Mouse (Mus musculus) forebrain, embryonic 11.5 days (tissue): ENCODE results near the gene Cacng5. TPM values are rescaled to one million over a fixed set of nuclear protein-coding genes. Genes with fewer than 3 reads are reported as not detected.

Source experiments
- ATAC-seq: fragments of 200-750 bp; cut with Nextera tagmentation; replicated peaks from 2 replicates; pipeline ENCODE4 v1.8.0; 2017; ENCODE audit warnings: moderate TSS enrichment; ENCODE audit not compliant: low FRiP score
- DNase-seq: peaks from one replicate; pipeline ENCODE4 v3.0.0-alpha.2; 2017; ENCODE audit warnings: low spot score
- H3K27ac ChIP-seq: fragments of 300-500 bp; sonication (generic); 2 replicates; pipeline ENCODE4 v1.5.1; 2014; ENCODE audit warnings: low read depth, low read length
- H3K27me3 ChIP-seq: fragments of 300-500 bp; sonication (generic); 2 replicates; pipeline ENCODE4 v1.6.1; 2014; ENCODE audit warnings: mild to moderate bottlenecking, low read length, mixed read lengths; ENCODE audit not compliant: control insufficient read depth, insufficient read depth
- H3K36me3 ChIP-seq: fragments of 300-500 bp; sonication (generic); 2 replicates; pipeline ENCODE4 v1.6.1; 2014; ENCODE audit warnings: mild to moderate bottlenecking, low read length, moderate library complexity, mixed read lengths; ENCODE audit not compliant: control insufficient read depth, insufficient read depth
- H3K4me1 ChIP-seq: fragments of 300-500 bp; sonication (generic); replicated peaks from 2 replicates; pipeline ENCODE4 v1.6.1; 2014; ENCODE audit warnings: low read length, mixed read lengths; ENCODE audit not compliant: control insufficient read depth, insufficient read depth
- H3K4me2 ChIP-seq: fragments of 300-500 bp; sonication (generic); 2 replicates; pipeline ENCODE4 v1.6.1; 2014; ENCODE audit warnings: low read depth, mild to moderate bottlenecking, low read length, moderate library complexity, mixed read lengths; ENCODE audit not compliant: severe bottlenecking
- H3K4me3 ChIP-seq: fragments of 300-500 bp; sonication (generic); 2 replicates; pipeline ENCODE4 v1.5.1; 2014; ENCODE audit warnings: low read depth, low read length
- H3K9ac ChIP-seq: fragments of 300-500 bp; sonication (generic); 2 replicates; pipeline ENCODE4 v1.6.1; 2014; ENCODE audit warnings: low read length
- H3K9me3 ChIP-seq: fragments of 300-500 bp; sonication (generic); 2 replicates; pipeline ENCODE4 v1.6.1; 2016; ENCODE audit warnings: low read length, mixed read lengths; ENCODE audit not compliant: control insufficient read depth
- WGBS: fragments of 180-500 bp; shearing (Covaris S2); extraction: QIAGEN DNeasy Blood & Tissue Kit; methylation state at CpG from one replicate; pipeline ENCODE4 v1.1.7; 2014; 5-methylcytosine and 5-hydroxymethylcytosine counted together
- polyA plus RNA-seq: library from polyadenylated mRNA; unstranded; fragments of >200 nt; fragmentation: Nextera tagmentation; extraction: Ambion mirVana; gene quantifications from 2 replicates; pipeline ENCODE4 v1.2.1, GENCODE M21; 2014

Cacng5 gene
- polyA plus RNA-seq, 1 experiment from 2014 or later = 0.69 TPM

GRCm38 (mm10) chr11:107903966-107904605, 10.8 kb downstream of the Cacng5 start:
- no peak for ATAC-seq
- WGBS = 63% methylated on average over 4 of the region's 4 CpGs

DNA sequence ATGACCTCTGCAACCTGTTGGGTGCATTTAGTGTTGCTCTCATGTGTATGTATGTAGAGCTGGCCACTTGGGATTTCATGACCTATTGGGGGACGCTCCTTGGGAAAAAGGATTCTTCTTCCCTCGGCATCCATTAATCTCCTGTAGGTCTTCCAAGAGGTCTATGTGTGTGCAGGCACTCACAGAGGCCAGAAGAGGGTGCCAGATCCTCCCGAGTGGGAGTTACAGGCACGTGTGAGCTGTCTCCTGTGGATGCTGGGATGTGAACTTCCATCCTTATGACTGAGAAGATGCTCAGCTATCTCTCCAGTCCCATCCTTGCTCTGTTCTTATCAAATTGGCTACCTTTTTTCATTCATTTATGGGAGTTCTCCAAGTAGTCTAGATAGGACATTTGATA, 14.4 kb downstream of the Cacng5 start:
- 35% methylated on average over 4 of the region's 4 CpGs for whole genome bisulfite sequencing

More at GRCm38 (mm10) chr11:107903966-107904605, 10.8 kb downstream of the Cacng5 start:
- no peak overlapping the region for H3K4me2 ChIP-seq
- H3K27me3 ChIP-seq = no peaks in the 10 kb centered on the region
- no peaks in the 10 kb centered on the region for H3K36me3 ChIP-seq
- no peak overlapping the region for H3K9ac ChIP-seq
- no peak for DNase-seq
- H3K9me3 ChIP-seq = no peaks in the 10 kb centered on the region
- no peak overlapping the region for H3K4me3 ChIP-seq
- H3K4me1 ChIP-seq = no peaks in the 10 kb centered on the region
- no peak overlapping the region for H3K27ac ChIP-seq

GRCm38 (mm10) chr11:107898698-107899097, 16.2 kb downstream of the Cacng5 start:
- 77% methylated on average over 2 of the region's 2 CpGs for WGBS
- H3K27ac ChIP-seq = no peak overlapping the region

More for the DNA sequence above, 14.4 kb downstream of the Cacng5 start:
- H3K4me2 ChIP-seq = no peak overlapping the region
- DNase-seq (no peak), ATAC-seq (no peak)
- H3K27ac ChIP-seq = no peak overlapping the region
- no peaks in the 10 kb centered on the region for H3K36me3 ChIP-seq
- H3K9ac ChIP-seq = no peak overlapping the region
- H3K9me3 ChIP-seq = no peaks in the 10 kb centered on the region
- no peaks in the 10 kb centered on the region for H3K27me3 ChIP-seq
- no peaks in the 10 kb centered on the region for H3K4me1 ChIP-seq
- H3K4me3 ChIP-seq = no peak overlapping the region

DNA sequence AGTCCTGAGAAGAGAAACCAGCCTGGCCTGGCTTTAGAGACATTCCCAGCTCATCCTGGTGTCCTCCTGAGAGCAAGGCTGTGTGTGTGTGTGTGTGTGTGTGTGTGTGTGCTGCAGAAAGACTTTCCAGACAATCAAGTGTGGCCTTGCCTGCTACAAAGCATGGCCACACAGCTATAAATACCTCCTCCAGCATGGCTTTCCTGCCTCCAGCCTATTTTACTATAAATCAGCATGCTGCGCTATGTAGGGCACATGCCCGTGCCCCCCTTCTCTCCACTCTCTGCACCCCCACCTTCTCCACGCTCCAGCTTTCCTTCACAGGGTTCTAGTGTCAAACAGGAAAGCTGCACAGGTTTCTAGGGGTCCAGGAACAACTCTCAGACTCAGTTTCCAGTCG, 19.2 kb downstream of the Cacng5 start:
- no peaks in the 10 kb centered on the region for H3K27me3 ChIP-seq
- no peaks in the 10 kb centered on the region for H3K4me1 ChIP-seq
- ATAC-seq = no peak
- no peak overlapping the region for H3K27ac ChIP-seq
- no peak overlapping the region for H3K4me2 ChIP-seq
- WGBS = 82% methylated on average over 4 of the region's 4 CpGs
- DNase-seq = no peak
- H3K36me3 ChIP-seq = no peaks in the 10 kb centered on the region
- H3K9ac ChIP-seq = no peak overlapping the region
- no peaks in the 10 kb centered on the region for H3K9me3 ChIP-seq
- no peak overlapping the region for H3K4me3 ChIP-seq

More at GRCm38 (mm10) chr11:107898698-107899097, 16.2 kb downstream of the Cacng5 start:
- H3K9me3 ChIP-seq = no peaks in the 10 kb centered on the region
- H3K4me1 ChIP-seq = no peaks in the 10 kb centered on the region
- H3K4me2 ChIP-seq = no peak overlapping the region
- no peak overlapping the region for H3K4me3 ChIP-seq
- no peaks in the 10 kb centered on the region for H3K36me3 ChIP-seq
- H3K9ac ChIP-seq = no peak overlapping the region
- no peak for DNase-seq
- H3K27me3 ChIP-seq = no peaks in the 10 kb centered on the region
- no peak for ATAC-seq

GRCm38 (mm10) chr11:107891377-107891776, 23.5 kb downstream of the Cacng5 start:
- H3K9me3 ChIP-seq = no peaks in the 10 kb centered on the region
- WGBS = 85% methylated on average over 3 of the region's 3 CpGs
- ATAC-seq (no peak), DNase-seq (no peak)
- no peak overlapping the region for H3K9ac ChIP-seq
- no peak overlapping the region for H3K27ac ChIP-seq
- H3K4me3 ChIP-seq = no peak overlapping the region
- no peaks in the 10 kb centered on the region for H3K4me1 ChIP-seq
- no peaks in the 10 kb centered on the region for H3K36me3 ChIP-seq
- H3K4me2 ChIP-seq = no peak overlapping the region
- no peaks in the 10 kb centered on the region for H3K27me3 ChIP-seq

DNA sequence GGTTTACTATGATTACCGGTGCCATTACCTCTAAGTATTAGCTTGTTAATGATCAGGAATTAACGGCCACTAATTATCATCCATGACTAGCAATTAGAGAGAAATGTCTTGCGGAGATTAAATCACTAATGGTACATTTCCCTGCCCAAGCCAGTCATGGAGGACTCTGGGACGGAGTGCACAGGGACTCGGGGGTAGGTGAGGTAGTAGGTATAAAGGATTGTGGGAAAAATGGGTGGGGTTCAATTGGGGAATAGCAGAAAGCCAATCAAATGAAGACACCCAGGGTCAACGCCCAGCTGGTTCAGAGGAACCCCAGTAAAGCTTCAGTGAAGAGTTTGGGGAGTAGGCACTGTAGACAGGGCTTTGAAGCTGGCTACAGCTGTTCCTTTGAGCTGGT, 27.5 kb downstream of the Cacng5 start:
- ATAC-seq (no peak), DNase-seq (no peak)
- H3K36me3 ChIP-seq = no peaks in the 10 kb centered on the region
- no peaks in the 10 kb centered on the region for H3K4me1 ChIP-seq
- no peaks in the 10 kb centered on the region for H3K27me3 ChIP-seq
- no peak overlapping the region for H3K27ac ChIP-seq
- no peak overlapping the region for H3K4me2 ChIP-seq
- no peak overlapping the region for H3K9ac ChIP-seq
- WGBS = 81% methylated on average over 6 of the region's 6 CpGs
- no peaks in the 10 kb centered on the region for H3K9me3 ChIP-seq
- H3K4me3 ChIP-seq = no peak overlapping the region

- ATAC-seq (no peak), DNase-seq (no peak)
- Histone ChIP-seq H3K27me3 (no peaks in the 10 kb centered on the region), H3K4me1 (no peaks in the 10 kb centered on the region), H3K4me3 (no peak overlapping the region), H3K9ac (no peak overlapping the region), H3K36me3 (no peaks in the 10 kb centered on the region), H3K4me2 (no peak overlapping the region), H3K9me3 (no peaks in the 10 kb centered on the region), H3K27ac (no peak overlapping the region)
- WGBS = 72% methylated on average over 5 of the region's 5 CpGs
Measured at GRCm38 (mm10) chr11:107876840-107877239, 38.0 kb downstream of the Cacng5 start.

DNA sequence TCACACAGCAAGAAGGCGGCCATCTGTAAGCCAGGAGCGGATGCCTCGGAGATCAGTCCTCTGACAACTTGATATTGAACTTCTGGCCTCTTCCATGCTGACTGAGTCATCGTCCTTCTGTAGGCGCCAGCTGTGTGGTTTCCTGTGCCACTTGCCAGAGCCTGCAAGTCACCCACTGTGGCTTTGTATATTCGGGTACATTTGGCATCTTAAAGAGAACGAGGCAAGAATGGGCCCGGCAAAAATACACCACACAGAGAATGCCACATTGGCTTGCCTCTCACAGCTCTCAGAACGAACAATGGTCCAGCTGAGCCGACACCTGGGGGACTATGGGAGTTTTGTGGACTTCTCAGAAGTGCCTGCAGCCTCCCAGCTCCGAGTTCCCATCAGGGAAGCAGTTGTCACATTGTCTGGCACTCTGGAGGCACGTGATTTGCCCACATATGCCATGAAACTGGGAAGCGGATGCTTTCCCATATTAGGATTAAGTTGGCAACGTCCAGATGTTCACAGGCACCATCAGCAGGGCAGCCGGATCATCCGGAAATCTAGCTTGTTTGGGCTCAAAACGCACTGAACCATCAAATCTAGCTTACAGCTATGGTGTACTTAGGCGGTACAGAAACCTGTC, 38.9 kb downstream of the Cacng5 start:
- ATAC-seq (no peak), DNase-seq (no peak)
- Histone ChIP-seq H3K27ac (no peak overlapping the region), H3K4me1 (no peaks in the 10 kb centered on the region), H3K4me3 (no peak overlapping the region), H3K9me3 (no peaks in the 10 kb centered on the region), H3K36me3 (no peaks in the 10 kb centered on the region), H3K9ac (no peak overlapping the region), H3K27me3 (no peaks in the 10 kb centered on the region), H3K4me2 (no peak overlapping the region)
- 85% methylated on average over 18 of the region's 18 CpGs for WGBS

- H3K9ac ChIP-seq = no peak overlapping the region
- H3K27me3 ChIP-seq = no peaks in the 10 kb centered on the region
- no peaks in the 10 kb centered on the region for H3K36me3 ChIP-seq
- H3K4me1 ChIP-seq = no peaks in the 10 kb centered on the region
- H3K27ac ChIP-seq = no peak overlapping the region
- ATAC-seq (no peak), DNase-seq (no peak)
- 68% methylated on average over 6 of the region's 6 CpGs for WGBS
- no peak overlapping the region for H3K4me2 ChIP-seq
- H3K9me3 ChIP-seq = no peaks in the 10 kb centered on the region
- no peak overlapping the region for H3K4me3 ChIP-seq
Measured at GRCm38 (mm10) chr11:107872743-107873142, 42.1 kb downstream of the Cacng5 start.
